ENCODE assay signal across 9 mouse cellular contexts in the genomic region with DNA sequence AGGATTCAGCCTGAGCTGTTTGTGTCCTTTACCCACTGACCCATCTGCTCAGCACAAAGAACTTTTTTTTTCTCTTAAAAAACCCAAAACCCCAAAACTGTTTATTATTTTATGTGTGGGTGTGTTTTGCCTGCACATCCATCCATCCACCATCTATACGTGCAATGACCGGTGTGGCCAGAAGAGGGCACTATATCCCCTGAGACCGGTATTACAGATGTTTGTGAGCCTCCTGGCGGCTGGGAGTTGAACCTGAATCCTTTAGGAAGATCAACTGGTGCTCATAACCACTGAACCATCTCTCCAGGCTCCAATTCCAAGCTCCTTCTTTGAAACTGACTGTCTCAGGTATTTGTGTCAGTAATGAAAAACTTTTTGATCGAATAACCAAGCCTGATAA. TPM values are rescaled to one million over a fixed set of nuclear protein-coding genes. Genes with fewer than 3 reads are reported as not detected.
DNase-seq lines count a peak whose midpoint lies in the region; ATAC-seq and TF ChIP-seq lines count a peak whose summit lies in the region.
"Had no signal": no experiment of that assay in that cellular context is flagged by ENCODE, and none has a peak within 500 bp of the region (broad histone marks: within the 10 kb centered on the region; RNA-seq: fewer than 3 reads in every experiment).

No protein-coding gene starts in this region.

- H3K4me1 ChIP-seq in forebrain, embryonic 14.5 days (ENCODE audit: control insufficient read depth, insufficient read depth, low read length), result no peaks in the 10 kb centered on the region
- H3K4me1 ChIP-seq in forebrain, embryonic 15.5 days, result no peaks in the 10 kb centered on the region
- no peaks in the 10 kb centered on the region for H3K4me1 ChIP-seq in embryonic facial prominence, embryonic 11.5 days (ENCODE audit: control insufficient read depth, insufficient read depth, low read length)
- H3K4me1 ChIP-seq in midbrain, postnatal 0 days (ENCODE audit: insufficient read depth, low read length), result no peaks in the 10 kb centered on the region
- H3K4me1 ChIP-seq: midbrain, embryonic 12.5 days had no signal

- no peaks in the 10 kb centered on the region for H3K36me3 ChIP-seq in forebrain, embryonic 14.5 days (ENCODE audit: control insufficient read depth, insufficient read depth, low read length)
- no peaks in the 10 kb centered on the region for H3K36me3 ChIP-seq in forebrain, embryonic 15.5 days
- no peaks in the 10 kb centered on the region for H3K36me3 ChIP-seq in embryonic facial prominence, embryonic 11.5 days (replicated peaks; ENCODE audit: control insufficient read depth, insufficient read depth, low read depth, low read length)
- no peaks in the 10 kb centered on the region for H3K36me3 ChIP-seq in midbrain, postnatal 0 days (ENCODE audit: insufficient read depth, low read length)
- H3K36me3 ChIP-seq: midbrain, embryonic 12.5 days had no signal

- no peak overlapping the region for H3K4me3 ChIP-seq in forebrain, embryonic 14.5 days (ENCODE audit: low read depth, low read length)
- no peak overlapping the region for H3K4me3 ChIP-seq in forebrain, embryonic 15.5 days
- H3K4me3 ChIP-seq in embryonic facial prominence, embryonic 11.5 days (ENCODE audit: low read depth, low read length), result no peak overlapping the region
- no peak overlapping the region for H3K4me3 ChIP-seq in midbrain, postnatal 0 days (ENCODE audit: low read depth, low read length)
- H3K4me3 ChIP-seq: midbrain, embryonic 12.5 days had no signal

- TF ChIP-seq CTCF in midbrain, postnatal 0 days (IDR thresholded peaks at IDR 0.05), result peak; percentile 90

- 21% methylated on average over 5 of the region's 5 CpGs for WGBS in forebrain, embryonic 14.5 days
- 21% methylated on average over 5 of the region's 5 CpGs for WGBS in forebrain, embryonic 15.5 days
- WGBS in embryonic facial prominence, embryonic 11.5 days, result 20% methylated on average over 5 of the region's 5 CpGs
- 25% methylated on average over 5 of the region's 5 CpGs for WGBS in midbrain, postnatal 0 days

- ATAC-seq in forebrain, embryonic 14.5 days, result peak; percentile 60; the same call in 1 of the 2 replicates
- ATAC-seq in forebrain, embryonic 15.5 days (replicated peaks), result no peak
- ATAC-seq in embryonic facial prominence, embryonic 11.5 days (replicated peaks; ENCODE audit: insufficient number of reproducible peaks, low FRiP score, low TSS enrichment, low read depth), result no peak
- peak; percentile 92 to 97 for ATAC-seq in hematopoietic stem cell, adult 5-6 weeks (replicated peaks in 1 of 2; ENCODE audit: insufficient read depth in 1 of 2, low FRiP score in 2 of 2, low TSS enrichment in 1 of 2, low read depth in 1 of 2, poor library complexity in 2 of 2, severe bottlenecking in 2 of 2)
- no peak for ATAC-seq in midbrain, postnatal 0 days (ENCODE audit: low FRiP score)

- H3K9ac ChIP-seq in forebrain, embryonic 14.5 days (ENCODE audit: low read length), result no peak overlapping the region
- H3K9ac ChIP-seq in forebrain, embryonic 15.5 days (replicated peaks), result no peak overlapping the region
- H3K9ac ChIP-seq in embryonic facial prominence, embryonic 11.5 days (replicated peaks; ENCODE audit: low read length), result no peak overlapping the region
- H3K9ac ChIP-seq in midbrain, postnatal 0 days (replicated peaks; ENCODE audit: low read length, poor library complexity, severe bottlenecking), result no peak overlapping the region
- H3K9ac ChIP-seq: midbrain, embryonic 12.5 days had no signal

- H3K27ac ChIP-seq in forebrain, embryonic 14.5 days (ENCODE audit: low read depth, low read length), result no peak overlapping the region
- H3K27ac ChIP-seq in forebrain, embryonic 15.5 days (replicated peaks), result no peak overlapping the region
- no peak overlapping the region for H3K27ac ChIP-seq in embryonic facial prominence, embryonic 11.5 days (replicated peaks; ENCODE audit: low read depth, low read length)
- no peak overlapping the region for H3K27ac ChIP-seq in midbrain, postnatal 0 days (ENCODE audit: low read depth, low read length)
- H3K27ac ChIP-seq: midbrain, embryonic 12.5 days had no signal

- H3K4me2 ChIP-seq in forebrain, embryonic 14.5 days (ENCODE audit: low read length), result no peak overlapping the region
- no peak overlapping the region for H3K4me2 ChIP-seq in forebrain, embryonic 15.5 days (replicated peaks)
- no peak overlapping the region for H3K4me2 ChIP-seq in embryonic facial prominence, embryonic 11.5 days (ENCODE audit: low read depth, low read length)
- no peak overlapping the region for H3K4me2 ChIP-seq in midbrain, postnatal 0 days (ENCODE audit: low read depth, low read length, poor library complexity, severe bottlenecking)
- H3K4me2 ChIP-seq: midbrain, embryonic 12.5 days had no signal

- DNase-seq in forebrain, embryonic 14.5 days (ENCODE audit: low spot score), result peak; percentile 64
- peak; percentile 66 for DNase-seq in WW6 (ENCODE audit: low read depth, low spot score)
- peak; percentile 77 for DNase-seq in embryonic facial prominence, embryonic 11.5 days (ENCODE audit: low spot score)
- peak; percentile 23 to 73 for DNase-seq in left cerebral cortex, postnatal 10 days (ENCODE audit: extremely low spot score in 1 of 2, low spot score in 2 of 2)
- peak; percentile 65 for DNase-seq in midbrain, postnatal 0 days (ENCODE audit: low spot score)
- peak; percentile 24 for DNase-seq in telencephalon, adult 2 months (ENCODE audit: low read depth, low spot score)

- H3K27me3 ChIP-seq in forebrain, embryonic 14.5 days (replicated peaks; ENCODE audit: control insufficient read depth, insufficient read depth, low read length), result no peaks in the 10 kb centered on the region
- H3K27me3 ChIP-seq in forebrain, embryonic 15.5 days, result no peaks in the 10 kb centered on the region
- H3K27me3 ChIP-seq in embryonic facial prominence, embryonic 11.5 days (ENCODE audit: control insufficient read depth, insufficient read depth, low read length), result no peaks in the 10 kb centered on the region
- no peaks in the 10 kb centered on the region for H3K27me3 ChIP-seq in midbrain, postnatal 0 days (ENCODE audit: insufficient read depth, low read length)
- H3K27me3 ChIP-seq: midbrain, embryonic 12.5 days had no signal

- intact Hi-C loops in left cerebral cortex, postnatal 10 days (cut with DNase I), result loop anchor here (5.0 kb wide), 1 partner anchor 149 kb away; no protein-coding TSS in a partner anchor

- H3K9me3 ChIP-seq in forebrain, embryonic 14.5 days (replicated peaks; ENCODE audit: control insufficient read depth, low read length), result no peaks in the 10 kb centered on the region
- no peaks in the 10 kb centered on the region for H3K9me3 ChIP-seq in forebrain, embryonic 15.5 days
- H3K9me3 ChIP-seq in embryonic facial prominence, embryonic 11.5 days (replicated peaks; ENCODE audit: control insufficient read depth, low read length), result no peaks in the 10 kb centered on the region
- no peaks in the 10 kb centered on the region for H3K9me3 ChIP-seq in midbrain, postnatal 0 days (ENCODE audit: low read length)

RNA-seq across cellular contexts. Expression of a gene that starts 48.0 kb away (rescaled TPM):
- polyA plus RNA-seq in forebrain, embryonic 14.5 days (2014; fragmentation: Nextera tagmentation; extraction: Ambion mirVana), result 17.2 and 25.0 TPM in 2 replicates
- 22.0 and 23.8 TPM in 2 replicates for polyA plus RNA-seq in forebrain, embryonic 15.5 days (2015; fragmentation: Nextera tagmentation; extraction: Ambion mirVana)
- polyA plus RNA-seq in embryonic facial prominence, embryonic 11.5 days (2014; fragmentation: Nextera tagmentation; extraction: Ambion mirVana), result 17.8 and 19.0 TPM in 2 replicates
- total RNA-seq in hematopoietic stem cell, adult 5-6 weeks (2017), result 49.6 and 53.0 TPM in 2 replicates
- total RNA-seq in left cerebral cortex, postnatal 10 days (2021), result 10 to 100 TPM; 18.0 to 18.4 TPM
- total RNA-seq in midbrain, postnatal 0 days (2014; rRNA removed), result 32.9 and 44.0 TPM in 2 replicates
- polyA plus RNA-seq in midbrain, postnatal 0 days (2015; fragmentation: Nextera tagmentation; extraction: Ambion mirVana), result 9.4 and 10.3 TPM in 2 replicates

Comparison
In these comparisons a context has a peak if more than half of its experiments do, and no peak if none do; other contexts are left out.
1. ATAC-seq: peak in forebrain, embryonic 14.5 days (single experiment) and hematopoietic stem cell, adult 5-6 weeks (2 of 2); none in forebrain, embryonic 15.5 days (single experiment), embryonic facial prominence, embryonic 11.5 days (single experiment) and midbrain, postnatal 0 days (single experiment).
2. DNase-seq: peak in every context shown above with its lines; median percentile 77 in embryonic facial prominence, embryonic 11.5 days; 66 in WW6; 65 in midbrain, postnatal 0 days; 64 in forebrain, embryonic 14.5 days; 48 in left cerebral cortex, postnatal 10 days; 24 in telencephalon, adult 2 months.